Mouse (Mus musculus) embryonic facial prominence, embryonic 10.5 days (tissue): ENCODE data around the gene Arid5b. TPM values are rescaled to one million over a fixed set of nuclear protein-coding genes. Genes with fewer than 3 reads are reported as not detected.

ENCODE experiments used
- DNase-seq: peaks from one replicate; pipeline ENCODE4 v3.0.0-alpha.2; 2017; ENCODE audit warnings: low spot score
- H3K27ac ChIP-seq: fragments of 300-500 bp; sonication (generic); replicated peaks from 2 replicates; pipeline ENCODE4 v1.5.1; 2016; ENCODE audit warnings: mild to moderate bottlenecking
- H3K27me3 ChIP-seq: fragments of 300-500 bp; sonication (generic); replicated peaks from 2 replicates; pipeline ENCODE4 v1.6.1; 2016; ENCODE audit warnings: low read depth, mild to moderate bottlenecking; ENCODE audit not compliant: poor library complexity, severe bottlenecking
- H3K36me3 ChIP-seq: fragments of 300-500 bp; sonication (generic); replicated peaks from 2 replicates; pipeline ENCODE4 v1.6.1; 2016; ENCODE audit warnings: mild to moderate bottlenecking, moderate library complexity
- H3K4me1 ChIP-seq: fragments of 300-500 bp; sonication (generic); 2 replicates; pipeline ENCODE4 v1.6.1; 2016
- H3K4me3 ChIP-seq: fragments of 300-500 bp; sonication (generic); 2 replicates; pipeline ENCODE4 v1.5.1; 2016; ENCODE audit warnings: mild to moderate bottlenecking, moderate library complexity
- H3K9me3 ChIP-seq: fragments of 300-500 bp; sonication (generic); 2 replicates; pipeline ENCODE4 v1.6.1; 2016; ENCODE audit warnings: mild to moderate bottlenecking
- WGBS: fragments of 180-500 bp; shearing (Covaris S2); methylation state at CpG from one replicate; pipeline ENCODE4 v1.1.7; 2016; 5-methylcytosine and 5-hydroxymethylcytosine counted together
- polyA plus RNA-seq: library from polyadenylated mRNA; unstranded; fragments of >200 nt; fragmentation: Nextera tagmentation; extraction: Ambion mirVana; gene quantifications from 2 replicates; pipeline ENCODE4 v1.2.1, GENCODE M21; 2016

Gene Arid5b
- polyA plus RNA-seq, 1 experiment from 2014 or later: 19.7 TPM

DNA sequence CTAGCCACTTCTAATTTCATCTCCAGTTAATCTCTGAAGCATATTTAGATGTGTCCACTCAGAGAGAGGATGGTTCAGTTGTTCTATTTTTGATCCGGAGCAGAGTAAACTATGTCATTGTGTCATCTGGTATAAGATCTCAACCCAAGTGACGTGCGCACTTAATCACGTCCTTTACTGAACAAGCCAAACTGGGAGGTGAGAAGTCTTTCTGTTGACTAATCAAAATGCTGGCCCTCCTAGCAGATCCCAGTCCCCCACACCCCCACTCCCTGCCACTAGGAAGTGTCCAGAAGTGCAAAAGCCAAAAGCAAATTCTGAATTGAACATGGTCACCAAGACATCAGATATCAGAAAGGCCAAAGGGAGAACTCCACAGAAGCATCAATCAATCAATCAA is 144.0 kb downstream of the Arid5b start:
- Histone ChIP-seq H3K36me3 (peaks cover 27% of the 10 kb centered on the region), H3K27me3 (no peaks in the 10 kb centered on the region), H3K4me3 (no peak overlapping the region), H3K9me3 (no peaks in the 10 kb centered on the region), H3K4me1 (peaks cover 43% of the 10 kb centered on the region), H3K27ac (no peak overlapping the region)
- no peak for DNase-seq
- 79% methylated on average over 4 of the region's 4 CpGs for WGBS

DNA sequence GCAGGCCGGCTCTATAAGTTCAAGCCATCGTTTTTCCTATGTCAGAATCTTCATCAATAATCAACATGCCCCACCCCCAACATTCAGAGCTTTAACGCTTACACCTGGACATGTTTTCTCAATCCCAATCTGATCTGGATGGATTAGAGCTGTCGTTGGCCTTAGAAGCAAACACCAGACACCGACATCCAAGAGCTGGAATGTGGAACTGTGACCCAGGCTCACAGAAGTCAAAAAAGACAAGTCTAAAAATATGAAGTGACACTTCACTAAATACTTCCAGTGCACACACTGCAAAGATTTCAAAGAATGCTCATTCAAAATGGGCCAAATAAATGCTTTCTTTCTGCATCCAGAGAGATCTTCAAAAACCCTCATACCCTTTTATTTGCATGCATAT is 144.5 kb downstream of the Arid5b start:
- no peak overlapping the region for H3K27ac ChIP-seq
- H3K4me3 ChIP-seq: no peak overlapping the region
- H3K4me1 ChIP-seq: peaks cover 48% of the 10 kb centered on the region
- no peaks in the 10 kb centered on the region for H3K9me3 ChIP-seq
- no peak for DNase-seq
- WGBS: 74% methylated on average over 5 of the region's 5 CpGs
- no peaks in the 10 kb centered on the region for H3K27me3 ChIP-seq
- peaks cover 27% of the 10 kb centered on the region for H3K36me3 ChIP-seq

GRCm38 (mm10) chr10:68132636-68133035 is 145.9 kb downstream of the Arid5b start:
- no peak for DNase-seq
- peaks cover 27% of the 10 kb centered on the region for H3K36me3 ChIP-seq
- WGBS: 95% methylated on average over 9 of the region's 9 CpGs
- H3K9me3 ChIP-seq: no peaks in the 10 kb centered on the region
- no peak overlapping the region for H3K27ac ChIP-seq
- H3K27me3 ChIP-seq: no peaks in the 10 kb centered on the region
- no peak overlapping the region for H3K4me3 ChIP-seq
- peaks cover 61% of the 10 kb centered on the region for H3K4me1 ChIP-seq

DNA sequence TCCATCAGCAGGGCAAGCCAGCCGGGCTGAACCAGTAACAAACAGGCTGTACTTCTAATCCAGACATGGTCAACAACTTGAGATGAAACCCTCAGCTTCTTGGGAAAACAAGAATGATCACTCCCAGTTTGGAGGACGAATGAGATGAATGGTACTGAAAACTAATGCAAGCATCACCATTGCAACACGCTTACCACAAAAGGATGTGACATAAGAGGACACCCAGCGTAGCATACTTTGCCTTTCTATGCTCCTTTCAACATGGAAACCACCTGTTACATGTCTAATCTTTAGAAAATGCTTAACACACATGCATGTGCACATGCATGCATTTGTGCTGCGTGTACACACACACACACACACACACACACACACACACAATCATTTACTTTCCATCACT is 146.4 kb downstream of the Arid5b start:
- no peaks in the 10 kb centered on the region for H3K27me3 ChIP-seq
- H3K4me3 ChIP-seq: no peak overlapping the region
- WGBS: 89% methylated on average over 5 of the region's 5 CpGs
- H3K9me3 ChIP-seq: no peaks in the 10 kb centered on the region
- peaks cover 60% of the 10 kb centered on the region for H3K4me1 ChIP-seq
- H3K36me3 ChIP-seq: peaks cover 27% of the 10 kb centered on the region
- DNase-seq: no peak
- no peak overlapping the region for H3K27ac ChIP-seq

- H3K4me1 ChIP-seq: peaks cover 46% of the 10 kb centered on the region
- no peak for DNase-seq
- no peak overlapping the region for H3K27ac ChIP-seq
- no peaks in the 10 kb centered on the region for H3K9me3 ChIP-seq
- WGBS: 54% methylated on average over 7 of the region's 7 CpGs
- H3K36me3 ChIP-seq: peaks cover 27% of the 10 kb centered on the region
- no peaks in the 10 kb centered on the region for H3K27me3 ChIP-seq
- no peak overlapping the region for H3K4me3 ChIP-seq
These were observed 148.9 kb downstream of the Arid5b start for GRCm38 (mm10) chr10:68129651-68130050.

DNA sequence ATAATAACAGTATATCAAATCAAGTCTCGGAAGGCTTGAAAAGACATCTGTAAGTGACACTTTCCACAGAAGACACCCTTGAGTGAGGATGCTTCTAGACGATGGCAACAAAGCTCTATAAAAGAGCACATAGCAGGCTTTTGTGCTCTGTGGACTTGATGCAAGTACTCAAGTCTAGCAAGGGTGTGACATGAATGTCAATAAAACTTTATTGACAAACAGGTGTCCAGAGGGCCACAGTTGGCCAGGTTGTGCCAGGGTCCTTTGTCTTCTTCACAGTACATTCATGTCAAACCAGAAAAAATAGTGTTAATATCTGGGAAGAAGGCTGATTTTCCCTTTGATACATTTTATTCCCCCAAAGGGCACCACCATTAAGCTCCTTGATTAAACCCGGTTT is 149.5 kb downstream of the Arid5b start:
- Histone ChIP-seq H3K4me1 (peaks cover 44% of the 10 kb centered on the region), H3K4me3 (no peak overlapping the region), H3K27ac (no peak overlapping the region), H3K9me3 (no peaks in the 10 kb centered on the region), H3K27me3 (no peaks in the 10 kb centered on the region), H3K36me3 (peaks cover 27% of the 10 kb centered on the region)
- 87% methylated on average over 3 of the region's 3 CpGs for WGBS
- no peak for DNase-seq

DNA sequence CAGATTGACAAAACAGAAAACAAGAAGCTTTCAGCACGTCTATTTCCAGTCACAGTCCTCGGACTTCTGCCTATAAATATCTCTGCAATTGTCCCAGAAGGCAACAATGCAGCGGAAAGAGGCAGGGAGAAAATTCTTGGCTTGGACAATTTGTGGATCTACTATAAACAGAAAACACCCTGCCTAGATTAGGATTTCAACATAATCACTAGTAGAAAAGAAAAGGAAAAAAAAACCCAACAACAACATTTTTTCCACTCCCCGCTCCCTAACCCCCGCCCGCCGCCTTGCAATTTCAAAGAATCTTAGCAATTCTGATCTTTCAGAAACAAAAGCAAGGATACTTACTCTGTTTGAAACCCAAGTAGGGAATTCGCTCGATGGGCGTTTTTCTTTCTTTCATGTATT is 150.1 kb downstream of the Arid5b start:
- Histone ChIP-seq H3K4me3 (no peak overlapping the region), H3K27me3 (no peaks in the 10 kb centered on the region), H3K9me3 (no peaks in the 10 kb centered on the region), H3K36me3 (peaks cover 26% of the 10 kb centered on the region), H3K27ac (no peak overlapping the region), H3K4me1 (peaks cover 44% of the 10 kb centered on the region)
- DNase-seq: no peak
- 70% methylated on average over 10 of the region's 10 CpGs for WGBS

GRCm38 (mm10) chr10:68127604-68128256 is 150.8 kb downstream of the Arid5b start:
- Histone ChIP-seq H3K27ac (no peak overlapping the region), H3K9me3 (no peaks in the 10 kb centered on the region), H3K4me1 (peaks cover 44% of the 10 kb centered on the region), H3K27me3 (no peaks in the 10 kb centered on the region), H3K36me3 (peaks cover 19% of the 10 kb centered on the region), H3K4me3 (no peak overlapping the region)
- no peak for DNase-seq
- WGBS: 68% methylated on average over 6 of the region's 6 CpGs

DNA sequence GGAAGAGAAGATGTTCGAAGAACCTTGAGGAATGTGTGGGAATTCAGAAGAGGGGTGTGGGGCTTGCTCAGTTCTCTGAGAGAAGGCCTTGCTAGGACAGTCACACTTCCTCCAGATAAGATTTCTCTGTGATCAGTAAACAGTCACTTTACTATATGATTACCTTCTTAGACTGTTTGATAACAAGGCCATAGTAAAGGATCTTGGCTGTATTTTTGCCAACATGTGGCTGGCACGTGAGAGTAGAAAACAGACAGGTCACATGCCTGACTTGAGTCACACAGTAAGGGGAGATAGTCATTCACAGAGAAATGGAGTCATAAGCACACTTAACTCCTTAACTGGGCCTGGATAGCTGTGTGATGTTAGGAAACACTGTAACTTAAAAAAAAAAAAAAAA is 151.4 kb downstream of the Arid5b start:
- Histone ChIP-seq H3K9me3 (no peaks in the 10 kb centered on the region), H3K36me3 (peaks cover 15% of the 10 kb centered on the region), H3K27ac (no peak overlapping the region), H3K27me3 (no peaks in the 10 kb centered on the region), H3K4me1 (peaks cover 44% of the 10 kb centered on the region), H3K4me3 (no peak overlapping the region)
- DNase-seq: no peak
- WGBS: 74% methylated on average over 2 of the region's 2 CpGs

GRCm38 (mm10) chr10:68126551-68126950 is 152.0 kb downstream of the Arid5b start:
- Histone ChIP-seq H3K27ac (no peak overlapping the region), H3K9me3 (no peaks in the 10 kb centered on the region), H3K4me3 (no peak overlapping the region), H3K4me1 (peaks cover 44% of the 10 kb centered on the region), H3K27me3 (no peaks in the 10 kb centered on the region), H3K36me3 (peaks cover 15% of the 10 kb centered on the region)
- DNase-seq: no peak
- WGBS: 83% methylated on average over 2 of the region's 2 CpGs

- H3K4me3 ChIP-seq: no peak overlapping the region
- H3K4me1 ChIP-seq: peaks cover 44% of the 10 kb centered on the region
- no peaks in the 10 kb centered on the region for H3K9me3 ChIP-seq
- WGBS: 72% methylated on average over 8 of the region's 8 CpGs
- DNase-seq: no peak
- peaks cover 15% of the 10 kb centered on the region for H3K36me3 ChIP-seq
- H3K27me3 ChIP-seq: no peaks in the 10 kb centered on the region
- no peak overlapping the region for H3K27ac ChIP-seq
These were observed 152.5 kb downstream of the Arid5b start for GRCm38 (mm10) chr10:68125919-68126550.

DNA sequence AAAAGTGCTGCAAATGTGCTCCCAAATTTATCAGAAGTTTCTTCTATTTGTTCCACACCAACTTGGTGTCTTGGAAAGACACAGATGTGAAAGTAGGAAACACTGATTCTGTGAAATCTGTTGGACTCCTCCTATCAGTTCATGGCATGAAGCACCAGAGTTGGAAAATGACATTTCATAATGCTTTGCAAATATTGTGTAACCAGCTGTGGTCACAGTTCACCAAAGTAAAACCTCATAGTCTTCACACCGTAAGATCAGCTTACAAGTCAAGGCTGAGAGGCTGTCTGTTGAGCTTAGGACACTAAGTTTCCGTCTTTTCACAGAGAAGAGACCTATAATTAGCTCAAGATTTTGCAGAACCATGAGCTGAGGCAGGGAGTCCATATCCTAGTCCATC is 153.6 kb downstream of the Arid5b start:
- Histone ChIP-seq H3K4me3 (no peak overlapping the region), H3K9me3 (no peaks in the 10 kb centered on the region), H3K27ac (no peak overlapping the region), H3K36me3 (peaks cover 17% of the 10 kb centered on the region), H3K4me1 (peaks cover 38% of the 10 kb centered on the region), H3K27me3 (no peaks in the 10 kb centered on the region)
- no peak for DNase-seq
- WGBS: 78% methylated on average over 2 of the region's 2 CpGs

GRCm38 (mm10) chr10:68123446-68123845 is 155.1 kb downstream of the Arid5b start:
- H3K4me3 ChIP-seq: no peak overlapping the region
- H3K9me3 ChIP-seq: no peaks in the 10 kb centered on the region
- DNase-seq: no peak
- H3K36me3 ChIP-seq: peaks cover 19% of the 10 kb centered on the region
- peaks cover 23% of the 10 kb centered on the region for H3K4me1 ChIP-seq
- 88% methylated on average over 4 of the region's 4 CpGs for WGBS
- H3K27ac ChIP-seq: no peak overlapping the region
- no peaks in the 10 kb centered on the region for H3K27me3 ChIP-seq
